Mouse (Mus musculus) central nervous system, embryonic 14 days (tissue): Measurements from ENCODE around the gene Bard1. TPM values are rescaled to one million over a fixed set of nuclear protein-coding genes. Genes with fewer than 3 reads are reported as not detected.

Source experiments
- polyA plus RNA-seq: library from polyadenylated mRNA; depleted of rRNA; stranded (reverse); fragments of >200 nt; gene quantifications from 2 replicates; pipeline ENCODE4 v1.2.3, GENCODE M21; 2012; rRNA removed

The Bard1 gene
- polyA plus RNA-seq = 5.4 TPM in 2 replicates

GRCm38 (mm10) chr1:71102344-71103173 is at the start of gene Bard1:
Gene Bard1, minus strand, starts transcription at chr1:71103146.

